Mouse (Mus musculus) heart, postnatal 0 days (tissue): Measurements from ENCODE around the gene Fam135a. TPM values are rescaled to one million over a fixed set of nuclear protein-coding genes. Genes with fewer than 3 reads are reported as not detected.

Experiments
- ATAC-seq: fragments of 200-750 bp; cut with Nextera tagmentation; 2 replicates; pipeline ENCODE4 v1.8.0; 2017; ENCODE audit warnings: low read depth, moderate number of reproducible peaks, moderate library complexity; ENCODE audit not compliant: insufficient read depth
- DNase-seq: peaks from one replicate; pipeline ENCODE4 v3.0.0-alpha.2; 2016; ENCODE audit warnings: low spot score
- H3K27ac ChIP-seq: fragments of 300-500 bp; sonication (generic); 2 replicates; pipeline ENCODE4 v1.5.1; 2014; ENCODE audit warnings: low read depth, mild to moderate bottlenecking
- H3K27me3 ChIP-seq: fragments of 300-500 bp; sonication (generic); 2 replicates; pipeline ENCODE4 v1.6.1; 2014; ENCODE audit warnings: low read length, mixed read lengths; ENCODE audit not compliant: control insufficient read depth, insufficient read depth
- H3K36me3 ChIP-seq: fragments of 300-500 bp; sonication (generic); replicated peaks from 2 replicates; pipeline ENCODE4 v1.6.1; 2014; ENCODE audit warnings: low read length, mixed read lengths; ENCODE audit not compliant: control insufficient read depth, insufficient read depth
- H3K4me1 ChIP-seq: fragments of 300-500 bp; sonication (generic); 2 replicates; pipeline ENCODE4 v1.6.1; 2014; ENCODE audit warnings: antibody characterized with exemption; ENCODE audit not compliant: control insufficient read depth, insufficient read depth
- H3K4me2 ChIP-seq: fragments of 300-500 bp; sonication (generic); 2 replicates; pipeline ENCODE4 v1.6.1; 2014; ENCODE audit warnings: low read depth, mild to moderate bottlenecking, low read length, moderate library complexity
- H3K4me3 ChIP-seq: fragments of 300-500 bp; sonication (generic); 2 replicates; pipeline ENCODE4 v1.5.1; 2014; ENCODE audit warnings: low read depth, low read length
- H3K9ac ChIP-seq: fragments of 300-500 bp; sonication (generic); replicated peaks from 2 replicates; pipeline ENCODE4 v1.6.1; 2014; ENCODE audit warnings: low read depth, low read length, mixed read lengths
- H3K9me3 ChIP-seq: fragments of 300-500 bp; sonication (generic); replicated peaks from 2 replicates; pipeline ENCODE4 v1.6.1; 2016; ENCODE audit warnings: low read length; ENCODE audit not compliant: control insufficient read depth
- CTCF ChIP-seq: IDR thresholded peaks from 2 replicates; pipeline ENCODE4 v1.5.1; 2016; ENCODE audit warnings: antibody characterized with exemption, control low read depth, low read depth
- EP300 ChIP-seq: IDR thresholded peaks from 2 replicates; pipeline ENCODE4 v1.6.1; 2016; ENCODE audit warnings: antibody characterized with exemption, low read depth
- WGBS: fragments of 180-500 bp; shearing (Covaris S2); extraction: QIAGEN DNeasy Blood & Tissue Kit; methylation state at CpG from one replicate; pipeline ENCODE4 v1.1.7; 2014; 5-methylcytosine and 5-hydroxymethylcytosine counted together
- polyA plus RNA-seq: library from polyadenylated mRNA; unstranded; fragments of >200 nt; fragmentation: Nextera tagmentation; extraction: Ambion mirVana; gene quantifications from 2 replicates; pipeline ENCODE4 v1.2.1, GENCODE M21; 2015
- total RNA-seq: library from RNA; depleted of rRNA; stranded (reverse); fragments of >200 nt; gene quantifications from 2 replicates; pipeline ENCODE4 v1.2.3, GENCODE M21; 2014; ENCODE audit warnings: low replicate concordance

Fam135a gene
- total and polyA plus RNA-seq, 2 experiments from 2014 or later, result 18.0 to 25.2 TPM

DNA sequence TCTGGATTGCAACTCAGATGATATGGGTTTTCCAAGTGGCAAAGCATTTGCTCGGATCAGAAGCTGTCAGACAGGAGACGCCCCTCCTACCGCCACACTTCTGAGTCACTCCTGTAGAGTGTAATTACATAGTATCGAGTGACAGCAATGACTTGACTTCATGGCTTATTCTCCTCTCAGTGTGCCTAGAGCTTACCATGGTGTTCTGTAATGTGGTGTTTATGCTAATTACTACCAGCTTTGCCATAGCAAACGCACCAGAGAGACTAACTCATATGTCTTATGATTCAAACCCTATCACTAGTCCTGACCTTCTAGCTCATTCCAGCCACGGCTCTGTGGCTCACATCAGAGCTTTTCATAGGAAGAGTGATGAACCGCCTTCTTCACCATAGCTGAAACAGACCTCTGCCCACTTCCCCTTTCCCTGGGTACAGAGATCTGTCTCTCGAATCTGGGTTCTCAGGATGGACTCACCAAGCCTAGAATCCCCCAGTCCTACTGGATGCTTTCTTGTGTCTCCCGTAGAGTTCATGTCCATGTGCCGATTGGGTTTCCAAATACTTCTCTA lies 2.5 kb upstream of the Fam135a start:
- Histone ChIP-seq H3K4me1 (0 out of 2 replicates have a peak, but pooled peaks cover under 1% of the 10 kb centered on the region), H3K4me2 (no peak overlapping the region), H3K9me3 (no peaks in the 10 kb centered on the region), H3K4me3 (no peak overlapping the region), H3K9ac (no peak overlapping the region), H3K27ac (no peak overlapping the region), H3K36me3 (no peaks in the 10 kb centered on the region), H3K27me3 (no peaks in the 10 kb centered on the region)
- DNase-seq (no peak), ATAC-seq (no peak)
- WGBS, result 61% methylated on average over 10 of the region's 10 CpGs
- no peak for TF ChIP-seq CTCF

DNA sequence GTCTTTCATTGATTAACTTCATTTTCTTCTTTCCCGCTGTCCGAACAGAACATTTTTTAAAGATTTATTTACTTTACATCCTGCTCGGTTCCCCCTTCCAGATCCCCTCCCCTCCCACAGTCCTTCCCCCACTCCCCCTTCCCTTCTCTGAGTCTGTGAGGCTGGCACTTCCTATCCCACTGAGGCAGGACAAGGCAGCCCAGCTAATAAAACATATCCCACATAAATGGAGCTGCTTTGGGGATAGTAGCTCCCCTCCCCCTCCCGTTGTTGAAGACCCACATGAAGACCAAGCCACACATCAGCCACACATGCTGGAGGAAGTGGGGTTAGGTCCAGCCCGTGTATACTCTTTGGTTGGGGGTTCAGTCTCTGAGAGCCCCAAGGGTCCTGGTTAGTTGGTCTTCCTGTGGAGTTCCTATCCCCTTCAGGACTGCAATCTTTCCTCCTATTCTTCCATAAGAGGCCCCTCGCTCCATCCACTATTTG lies 773 bp upstream of the Fam135a start:
- H3K9ac ChIP-seq, result peak overlapping the region; percentile 95
- TF ChIP-seq EP300, result no peak
- TF ChIP-seq CTCF, result no peak
- no peaks in the 10 kb centered on the region for H3K36me3 ChIP-seq
- no peaks in the 10 kb centered on the region for H3K27me3 ChIP-seq
- no peaks in the 10 kb centered on the region for H3K9me3 ChIP-seq
- WGBS, result 55% methylated on average over 6 of the region's 6 CpGs
- DNase-seq (no peak), ATAC-seq (no peak)
- peak overlapping the region; percentile 71 for H3K27ac ChIP-seq
- peak overlapping the region; percentile 97 for H3K4me3 ChIP-seq
- 0 out of 2 replicates have a peak, but pooled peaks cover 5% of the 10 kb centered on the region for H3K4me1 ChIP-seq
- H3K4me2 ChIP-seq, result peak overlapping the region; percentile 89

DNA sequence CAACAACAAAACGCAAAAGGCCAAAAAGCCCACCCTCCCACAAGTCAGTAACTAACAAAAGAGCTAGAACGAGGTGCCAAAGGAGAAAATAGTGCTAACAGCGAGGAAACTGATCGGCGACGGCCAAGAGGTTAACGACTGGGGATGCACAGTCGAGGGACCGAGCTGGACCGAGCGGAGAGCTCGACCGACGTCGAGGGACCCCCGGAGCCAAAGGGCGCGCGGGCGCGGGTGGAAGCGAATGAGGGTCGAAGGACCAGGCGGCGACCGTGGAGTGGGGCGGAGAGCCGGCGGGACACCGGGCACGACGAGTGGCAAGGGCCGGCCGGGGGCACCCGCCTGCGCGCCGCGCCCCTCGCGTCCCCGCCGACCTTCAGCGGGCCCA lies 608 bp downstream of the Fam135a start:
- DNase-seq, result peak; percentile 40
- Histone ChIP-seq H3K27me3 (no peaks in the 10 kb centered on the region), H3K4me3 (peak overlapping the region; percentile 97), H3K9ac (peak overlapping the region; percentile 95), H3K27ac (peak overlapping the region; percentile 92), H3K4me2 (peak overlapping the region; percentile 89), H3K9me3 (no peaks in the 10 kb centered on the region), H3K36me3 (no peaks in the 10 kb centered on the region), H3K4me1 (peaks cover 9% of the 10 kb centered on the region; the same call in 1 of the 2 replicates)
- ATAC-seq, result no peak
- WGBS, result under 1% methylated on average over 34 of the region's 44 CpGs
- TF ChIP-seq EP300, result no peak
- TF ChIP-seq CTCF, result no peak

DNA sequence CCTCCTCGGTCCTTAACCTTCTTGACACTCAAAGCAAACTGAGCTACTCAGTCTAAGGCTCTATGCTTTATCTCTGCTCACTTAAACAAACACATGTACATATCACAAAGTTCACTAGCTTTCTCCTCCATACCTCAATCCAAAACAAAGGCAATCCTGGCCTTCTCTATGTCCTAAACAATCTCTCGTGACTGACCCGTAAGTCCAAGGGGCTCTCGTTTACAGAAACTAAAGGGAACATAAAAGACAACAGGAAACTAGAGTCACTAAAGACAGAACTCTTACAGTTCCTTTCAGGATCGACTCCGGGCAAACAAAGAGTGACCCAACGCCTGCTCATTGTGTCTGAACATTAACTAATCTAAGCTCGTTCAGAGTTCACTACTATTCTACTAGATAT lies 2.6 kb downstream of the Fam135a start:
- TF ChIP-seq EP300, result no peak
- TF ChIP-seq CTCF, result no peak
- DNase-seq, result no peak
- no peak for ATAC-seq
- peaks cover 9% of the 10 kb centered on the region; the same call in 1 of the 2 replicates for H3K4me1 ChIP-seq
- no peak overlapping the region for H3K9ac ChIP-seq
- no peaks in the 10 kb centered on the region for H3K36me3 ChIP-seq
- no peak overlapping the region for H3K27ac ChIP-seq
- WGBS, result 43% methylated on average over 8 of the region's 8 CpGs
- H3K9me3 ChIP-seq, result no peaks in the 10 kb centered on the region
- no peak overlapping the region for H3K4me3 ChIP-seq
- no peaks in the 10 kb centered on the region for H3K27me3 ChIP-seq
- no peak overlapping the region for H3K4me2 ChIP-seq

DNA sequence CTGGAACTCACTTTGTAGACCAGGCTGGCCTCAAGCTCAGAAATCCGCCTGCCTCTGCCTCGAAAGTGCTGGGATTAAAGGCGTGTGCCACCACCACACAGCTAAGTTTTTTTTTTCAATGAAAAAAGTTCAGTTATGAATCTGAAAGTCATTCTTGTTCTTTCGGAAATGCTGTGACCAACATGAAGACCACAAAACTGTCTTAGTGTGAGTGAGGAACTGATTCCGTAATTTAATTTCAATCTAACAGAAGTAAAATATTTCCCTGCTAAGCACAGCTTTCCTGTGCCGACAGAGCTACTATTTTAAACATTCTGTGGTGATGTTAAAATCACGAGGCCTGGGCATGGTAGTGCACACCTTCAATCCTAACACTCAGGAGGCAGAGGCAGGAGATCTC lies 7.7 kb downstream of the Fam135a start:
- no peak for TF ChIP-seq EP300
- no peak for TF ChIP-seq CTCF
- Histone ChIP-seq H3K27ac (no peak overlapping the region), H3K4me1 (peaks cover 11% of the 10 kb centered on the region), H3K4me3 (no peak overlapping the region), H3K27me3 (no peaks in the 10 kb centered on the region), H3K4me2 (no peak overlapping the region), H3K36me3 (no peaks in the 10 kb centered on the region), H3K9me3 (no peaks in the 10 kb centered on the region), H3K9ac (no peak overlapping the region)
- no peak for DNase-seq
- no peak for ATAC-seq
- 86% methylated on average over 7 of the region's 7 CpGs for WGBS

DNA sequence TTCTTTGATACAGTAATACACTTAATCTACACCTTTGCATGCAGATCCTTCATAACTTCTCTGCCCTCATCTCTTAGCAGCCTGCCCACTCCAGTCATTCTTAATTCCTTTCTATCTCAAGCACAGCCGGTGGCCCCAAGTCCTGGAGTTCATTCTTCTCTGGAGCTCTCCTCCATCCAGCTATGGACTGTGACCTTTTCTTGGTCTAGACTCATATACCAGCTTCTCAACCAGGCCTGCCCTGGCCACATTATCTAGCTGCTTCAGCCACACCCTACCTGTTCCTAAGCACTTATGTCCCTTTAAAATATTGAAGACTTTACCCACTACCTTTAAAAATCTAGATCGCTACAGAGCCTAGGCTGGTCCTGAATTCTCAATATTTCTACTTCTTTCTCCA lies 9.5 kb downstream of the Fam135a start:
- H3K27ac ChIP-seq, result no peak overlapping the region
- no peaks in the 10 kb centered on the region for H3K9me3 ChIP-seq
- H3K36me3 ChIP-seq, result no peaks in the 10 kb centered on the region
- H3K4me1 ChIP-seq, result peaks cover 9% of the 10 kb centered on the region
- no peak overlapping the region for H3K9ac ChIP-seq
- WGBS, result 75% methylated on average over 2 of the region's 2 CpGs
- TF ChIP-seq CTCF (no peak), EP300 (no peak)
- H3K4me3 ChIP-seq, result no peak overlapping the region
- DNase-seq (no peak), ATAC-seq (no peak)
- no peaks in the 10 kb centered on the region for H3K27me3 ChIP-seq
- H3K4me2 ChIP-seq, result no peak overlapping the region
